Mouse (Mus musculus) liver, embryonic 14 days (tissue): ENCODE data around the gene Unc45a. TPM values are rescaled to one million over a fixed set of nuclear protein-coding genes. Genes with fewer than 3 reads are reported as not detected.

Experiments
- polyA plus RNA-seq: library from polyadenylated mRNA; depleted of rRNA; stranded (reverse); fragments of >200 nt; gene quantifications from 2 replicates; pipeline ENCODE4 v1.2.3, GENCODE M21; 2012; rRNA removed

The Unc45a gene
- polyA plus RNA-seq: 6.9 and 7.2 TPM in 2 replicates

DNA sequence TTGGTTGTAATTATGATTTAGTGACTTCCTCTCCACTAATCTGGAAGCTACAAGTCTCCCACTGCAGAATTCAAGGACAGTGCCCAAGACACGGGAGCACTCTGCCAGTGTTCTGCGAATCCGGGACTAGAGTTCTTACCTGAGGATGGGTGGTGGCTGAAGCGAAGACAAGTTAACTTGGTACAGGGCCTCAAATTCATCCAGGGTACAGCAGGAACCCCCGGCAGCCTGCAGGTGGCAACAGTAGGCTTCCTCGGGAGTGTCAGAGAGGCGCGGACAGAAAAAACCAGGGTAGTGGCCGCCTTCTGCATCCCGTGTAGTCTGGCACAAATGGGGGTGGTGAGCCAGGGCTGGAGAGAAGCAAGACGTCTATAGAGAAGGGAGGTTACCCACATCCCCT lies at the start of gene Unc45a:
TSS of gene Unc45a (minus strand) at position 213 of the 400 bp plus-strand sequence.

DNA sequence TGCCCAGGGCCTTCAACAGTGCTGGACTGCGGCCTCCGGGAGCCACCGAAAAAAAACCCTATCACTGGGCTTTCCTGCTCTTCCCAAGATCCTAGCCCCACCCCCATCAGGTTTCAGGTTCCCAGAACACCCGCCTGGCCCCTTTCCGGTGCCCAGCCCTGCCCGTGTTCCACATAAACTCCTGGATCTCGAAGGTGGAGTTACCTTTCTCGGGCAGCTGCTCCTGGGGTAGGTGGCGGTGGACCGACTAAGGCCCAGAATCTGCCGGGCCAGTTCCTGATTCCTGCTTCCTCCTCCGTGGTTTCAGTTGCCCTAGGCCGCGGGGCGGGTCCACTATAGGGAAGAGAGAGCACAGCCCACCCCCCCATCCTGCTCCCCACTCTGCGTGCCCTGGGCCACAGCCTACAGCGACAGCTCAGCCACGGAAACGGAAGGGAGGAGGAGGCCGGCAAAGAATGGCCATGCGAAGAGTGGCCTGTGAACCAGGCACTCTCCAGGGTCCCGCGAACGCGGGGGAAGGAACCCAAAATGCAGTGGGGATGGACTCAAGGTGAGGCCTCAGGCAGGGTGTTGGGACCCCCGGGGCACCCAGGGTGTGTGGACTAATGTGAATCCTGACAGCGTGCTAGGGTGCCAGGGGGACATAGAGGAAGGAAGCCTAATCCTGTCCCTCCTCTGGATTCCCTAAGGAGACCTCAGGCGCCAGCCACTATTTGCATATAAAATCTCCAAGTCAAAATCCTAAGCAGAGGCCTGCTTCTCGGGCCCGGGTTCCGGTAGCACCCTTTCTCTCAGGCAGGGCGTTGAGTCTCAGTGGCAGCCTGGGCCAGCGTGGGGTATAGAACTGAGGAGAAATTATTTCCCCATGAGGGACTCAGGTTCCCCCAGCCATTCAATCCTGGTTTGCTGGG lies 47.1 kb upstream of the Unc45a start, which contains the start of gene Fes:
TSS of gene Fes (minus strand) at position 314 of the 911 bp plus-strand sequence.

DNA sequence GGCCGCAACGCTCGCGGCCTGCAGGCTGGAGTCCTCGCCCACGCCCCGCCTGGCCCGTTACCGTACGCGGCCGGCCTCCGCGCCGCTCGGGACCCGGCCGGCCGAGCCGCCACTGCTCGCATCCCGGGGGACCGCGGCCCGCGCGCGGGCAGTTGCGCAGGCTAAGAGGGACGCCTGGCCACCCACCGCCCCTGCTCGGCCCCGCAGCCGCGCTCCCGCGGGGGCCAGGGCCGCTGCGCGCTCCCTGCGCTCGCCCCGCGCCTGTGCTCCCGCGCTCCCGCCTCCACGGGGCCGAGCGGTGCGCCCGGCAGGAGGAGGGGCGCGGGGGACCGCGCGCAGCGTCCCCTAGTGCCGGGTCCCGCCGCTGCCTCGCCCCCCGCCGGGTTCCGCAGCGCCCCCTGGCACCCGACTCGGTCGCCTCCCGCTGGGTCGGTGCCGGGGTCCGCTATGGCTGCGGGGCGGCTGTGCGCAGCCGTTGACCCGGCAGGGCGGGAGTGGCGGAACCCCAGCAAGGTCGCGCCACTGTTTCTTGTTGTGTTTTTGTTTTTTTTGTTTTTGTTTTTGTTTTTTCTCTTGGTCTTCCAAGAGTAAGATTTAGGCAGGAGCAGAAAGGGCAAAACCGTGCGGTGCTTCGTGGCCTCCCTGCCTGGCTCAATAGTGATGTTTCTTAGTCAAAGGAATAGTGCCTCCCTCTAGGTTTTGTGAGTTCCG lies 30.4 kb upstream of the Unc45a start, which contains the start of gene Man2a2:
TSS of gene Man2a2 (minus strand) at position 335 of the 711 bp plus-strand sequence.

GRCm38 (mm10) chr7:80342858-80343257 lies 2.1 kb upstream of the Unc45a start, which contains the start of gene Hddc3:
Gene Hddc3, plus strand, starts transcription at chr7:80343104.

DNA sequence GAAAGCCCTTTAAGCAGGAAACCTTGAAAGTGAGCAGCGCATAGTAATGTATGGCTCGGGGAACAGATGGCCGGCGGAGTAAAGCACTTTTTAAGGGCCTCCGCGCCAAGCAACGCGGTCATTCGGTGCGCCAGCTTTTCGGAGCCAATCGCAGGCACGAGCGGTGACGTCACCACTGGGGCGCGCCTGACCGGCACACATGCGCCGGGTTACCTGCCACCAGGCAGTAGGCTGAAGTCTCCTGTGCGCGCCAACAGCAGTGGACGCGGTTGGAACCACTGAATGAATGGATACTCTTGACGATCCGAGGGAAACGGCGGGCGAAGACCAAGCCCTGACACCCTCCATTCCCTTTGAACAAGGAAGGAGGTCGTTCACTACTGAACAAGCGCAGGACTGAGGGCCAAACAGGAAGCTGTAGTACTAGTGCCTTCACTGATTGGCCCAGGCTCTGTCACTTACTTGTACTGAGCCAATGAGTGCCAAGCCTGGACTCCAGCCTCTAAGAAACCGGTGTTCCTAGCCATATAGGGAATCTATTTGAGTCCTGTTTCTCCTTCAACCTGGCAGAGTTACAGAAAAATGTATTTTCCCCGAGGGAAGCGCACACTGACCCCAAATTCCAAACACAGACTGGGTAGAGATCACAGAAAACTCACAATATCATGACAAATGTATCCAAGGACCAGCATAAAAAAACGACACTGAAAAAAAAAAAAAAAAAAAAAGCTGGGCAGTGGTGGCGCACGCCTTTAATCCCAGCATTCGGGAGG lies 16.6 kb downstream of the Unc45a start, which contains the start of gene Rccd1:
TSS of gene Rccd1 (minus strand) at position 412 of the 773 bp plus-strand sequence.

DNA sequence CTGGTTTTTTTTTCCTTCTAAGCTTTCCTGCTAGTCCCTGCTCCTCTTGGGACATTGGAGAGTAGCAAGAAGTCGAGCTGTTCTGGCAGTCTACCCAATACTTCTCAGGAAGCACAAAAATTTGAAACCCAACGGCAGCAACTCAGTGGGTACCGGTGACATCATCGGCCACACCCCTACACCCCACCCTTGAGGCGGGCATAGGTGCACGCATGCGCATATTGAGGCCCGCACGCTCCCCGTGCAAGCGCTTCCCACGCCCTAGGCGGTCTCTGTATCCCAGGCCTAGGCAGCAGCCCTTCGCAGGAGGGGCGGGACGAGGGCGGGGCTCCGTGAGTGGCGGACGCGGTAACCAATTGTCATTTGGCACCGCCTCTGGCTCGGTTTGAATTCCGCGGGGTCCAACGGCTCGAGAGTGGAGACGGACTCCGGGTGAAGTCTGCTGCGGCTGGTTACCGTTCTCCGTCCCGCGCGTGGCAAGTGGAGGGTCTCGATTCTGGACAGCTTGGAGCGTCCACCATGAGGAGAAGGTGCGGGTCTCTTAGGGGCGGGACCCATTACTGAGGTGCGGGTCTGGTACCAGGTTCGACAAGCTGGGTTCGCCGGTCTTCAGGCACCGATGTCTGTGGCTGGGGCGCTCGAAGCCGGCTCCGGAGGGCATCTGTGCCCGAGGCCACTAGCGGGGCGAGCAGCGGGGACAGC lies 46.6 kb downstream of the Unc45a start, which contains the start of gene Prc1:
TSS of gene Prc1 (plus strand) at position 389 of the 702 bp plus-strand sequence.

Other genes with a start within 250 kb of the Unc45a start
- gene Idh2, start 225.6 kb downstream of the Unc45a start, polyA plus RNA-seq: 84.3 and 92.1 TPM in 2 replicates
- gene Sema4b, start 154.2 kb downstream of the Unc45a start, polyA plus RNA-seq: 5.0 and 6.6 TPM in 2 replicates
- 38.5 and 47.4 TPM in 2 replicates for gene Cib1, start 108.2 kb downstream of the Unc45a start, polyA plus RNA-seq
- gene Gdpgp1, start 108.1 kb downstream of the Unc45a start, polyA plus RNA-seq: 1.0 and 1.4 TPM in 2 replicates
- gene Ttll13, start 94.6 kb downstream of the Unc45a start, polyA plus RNA-seq: 0.10 and 0.21 TPM in 2 replicates
- 20.7 and 23.5 TPM in 2 replicates for gene Ngrn, start 79.8 kb downstream of the Unc45a start, polyA plus RNA-seq
- 6.2 and 6.8 TPM in 2 replicates for gene Vps33b, start 71.4 kb downstream of the Unc45a start, polyA plus RNA-seq
- gene Prc1, start 46.6 kb downstream of the Unc45a start, polyA plus RNA-seq: 75.5 and 83.4 TPM in 2 replicates
- 6.0 and 6.9 TPM in 2 replicates for gene Rccd1, start 16.6 kb downstream of the Unc45a start, polyA plus RNA-seq
- 4.5 and 4.8 TPM in 2 replicates for gene Hddc3, start 2.1 kb upstream of the Unc45a start, polyA plus RNA-seq
- 4.1 and 4.7 TPM in 2 replicates for gene Man2a2, start 30.4 kb upstream of the Unc45a start, polyA plus RNA-seq
- gene Fes, start 46.9 kb upstream of the Unc45a start, polyA plus RNA-seq: 9.3 and 12.6 TPM in 2 replicates
- 5.0 and 5.9 TPM in 2 replicates for gene Furin, start 64.4 kb upstream of the Unc45a start, polyA plus RNA-seq
- 21.9 and 23.7 TPM in 2 replicates for gene Blm, start 194.1 kb upstream of the Unc45a start, polyA plus RNA-seq